Mouse (Mus musculus) testis, adult 2 months (tissue): ENCODE results near the gene Hoxa11. TPM values are rescaled to one million over a fixed set of nuclear protein-coding genes. Genes with fewer than 3 reads are reported as not detected.
A peak's percentile ranks its signal among the peaks of the same experiment; 100 is the strongest.

Experiments used
- H3K27ac ChIP-seq: fragments of 200-500 bp; 2 replicates; pipeline ENCODE4 v1.5.1; 2012; ENCODE audit warnings: low read depth, low read length; ENCODE audit not compliant: control insufficient read depth, insufficient read depth
- H3K27me3 ChIP-seq: fragments of 200-500 bp; 2 replicates; pipeline ENCODE4 v1.6.1; 2012; ENCODE audit warnings: mild to moderate bottlenecking, low read length, moderate library complexity; ENCODE audit not compliant: control insufficient read depth, insufficient read depth
- H3K36me3 ChIP-seq: fragments of 200-500 bp; 2 replicates; pipeline ENCODE4 v1.6.1; 2012; ENCODE audit warnings: mild to moderate bottlenecking, low read length; ENCODE audit not compliant: control insufficient read depth, insufficient read depth
- H3K4me1 ChIP-seq: fragments of 200-500 bp; 2 replicates; pipeline ENCODE4 v1.6.1; 2012; ENCODE audit warnings: low read length; ENCODE audit not compliant: control insufficient read depth, insufficient read depth
- H3K4me3 ChIP-seq: fragments of 200-500 bp; 2 replicates; pipeline ENCODE4 v1.5.1; 2012; ENCODE audit warnings: low read depth, mild to moderate bottlenecking, low read length, moderate library complexity, mixed read lengths; ENCODE audit not compliant: control insufficient read depth
- CTCF ChIP-seq: fragments of 200-500 bp; IDR thresholded peaks from 2 replicates; pipeline ENCODE4 v1.5.1; 2012; ENCODE audit warnings: low read depth, mild to moderate bottlenecking, inconsistent platforms, low read length, moderate library complexity; ENCODE audit not compliant: control insufficient read depth, insufficient read depth, insufficient replicate concordance
- POLR2A ChIP-seq: fragments of 200-500 bp; IDR thresholded peaks from 2 replicates; pipeline ENCODE4 v1.6.1; 2012; ENCODE audit warnings: low read depth, mild to moderate bottlenecking, inconsistent platforms, low read length, moderate library complexity; ENCODE audit not compliant: control insufficient read depth
- polyA plus RNA-seq: library from polyadenylated mRNA; depleted of rRNA; stranded (reverse); fragments of >200 nt; gene quantifications from 2 replicates; pipeline ENCODE4 v1.2.3, GENCODE M21; 2012

Hoxa11 gene
- polyA plus RNA-seq, 1 experiment, result not detected

GRCm38 (mm10) chr6:52217895-52218642 lies 27.5 kb downstream of the Hoxa11 start:
- H3K4me1 ChIP-seq, result peaks cover 36% of the 10 kb centered on the region
- H3K27me3 ChIP-seq, result peaks cover 9% of the 10 kb centered on the region
- H3K36me3 ChIP-seq, result no peaks in the 10 kb centered on the region
- TF ChIP-seq POLR2A (no peak), CTCF (no peak)
- H3K27ac ChIP-seq, result no peak overlapping the region
- H3K4me3 ChIP-seq, result peak overlapping the region; percentile 49; the same call in 1 of the 2 replicates

DNA sequence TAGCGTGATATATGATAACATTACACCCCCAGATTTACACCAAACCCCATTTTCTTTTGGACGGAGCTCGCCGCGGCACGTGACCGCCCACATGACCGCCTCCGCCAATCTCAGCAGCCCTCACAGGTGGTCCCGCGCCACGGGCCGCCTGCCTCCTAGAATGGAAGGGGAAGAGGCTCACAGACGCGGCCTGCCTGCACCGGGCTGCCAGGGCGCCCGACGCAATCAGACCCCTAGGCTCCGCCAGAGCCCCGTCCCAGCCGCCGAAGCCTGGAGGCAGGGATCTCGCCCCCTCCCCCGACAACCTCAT lies 28.2 kb downstream of the Hoxa11 start:
- Histone ChIP-seq H3K4me1 (peaks cover 38% of the 10 kb centered on the region), H3K27me3 (peaks cover 12% of the 10 kb centered on the region), H3K36me3 (no peaks in the 10 kb centered on the region), H3K4me3 (peak overlapping the region; percentile 49), H3K27ac (no peak overlapping the region)
- no peak for TF ChIP-seq POLR2A
- no peak for TF ChIP-seq CTCF

DNA sequence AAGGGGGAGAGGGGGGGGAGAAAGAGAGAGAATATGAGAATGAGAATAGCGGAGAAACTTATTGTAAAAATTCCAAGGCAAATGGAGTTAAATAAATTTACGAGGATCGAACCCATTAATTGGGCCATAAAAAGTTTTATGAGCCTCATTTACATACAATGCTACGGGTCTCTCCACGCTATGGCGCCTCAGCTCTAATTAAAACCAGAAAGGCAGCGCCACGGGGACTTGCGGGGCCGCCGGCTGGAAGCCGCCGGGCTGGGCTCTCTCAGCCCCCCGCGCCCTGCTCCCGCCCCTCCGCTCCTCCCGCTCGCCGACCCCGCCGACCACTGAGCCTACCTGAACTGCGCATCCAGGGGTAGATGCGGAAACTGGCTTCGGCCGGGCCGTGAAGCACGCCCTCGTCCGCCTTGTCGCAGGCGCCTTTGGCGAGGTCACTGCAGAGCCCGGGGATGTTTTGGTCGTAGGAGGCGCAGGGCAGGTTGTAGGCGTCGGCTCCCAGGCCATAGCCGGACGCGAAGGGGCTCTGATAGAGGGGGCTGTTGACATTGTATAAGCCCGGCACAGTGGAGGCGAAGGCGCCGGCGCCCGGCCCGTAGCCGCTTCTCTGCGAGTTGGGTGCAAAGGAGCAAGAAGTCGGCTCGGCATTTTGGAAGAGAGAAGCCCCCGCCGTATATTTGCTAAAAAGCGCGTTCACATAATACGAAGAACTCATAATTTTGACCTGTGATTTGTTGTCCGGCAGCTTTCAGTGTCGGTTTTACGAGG lies 28.7 kb downstream of the Hoxa11 start:
- peaks cover 33% of the 10 kb centered on the region for H3K4me1 ChIP-seq
- TF ChIP-seq POLR2A (no peak), CTCF (no peak)
- no peak overlapping the region for H3K27ac ChIP-seq
- H3K4me3 ChIP-seq, result peak overlapping the region; percentile 49
- peaks cover 12% of the 10 kb centered on the region for H3K27me3 ChIP-seq
- no peaks in the 10 kb centered on the region for H3K36me3 ChIP-seq

DNA sequence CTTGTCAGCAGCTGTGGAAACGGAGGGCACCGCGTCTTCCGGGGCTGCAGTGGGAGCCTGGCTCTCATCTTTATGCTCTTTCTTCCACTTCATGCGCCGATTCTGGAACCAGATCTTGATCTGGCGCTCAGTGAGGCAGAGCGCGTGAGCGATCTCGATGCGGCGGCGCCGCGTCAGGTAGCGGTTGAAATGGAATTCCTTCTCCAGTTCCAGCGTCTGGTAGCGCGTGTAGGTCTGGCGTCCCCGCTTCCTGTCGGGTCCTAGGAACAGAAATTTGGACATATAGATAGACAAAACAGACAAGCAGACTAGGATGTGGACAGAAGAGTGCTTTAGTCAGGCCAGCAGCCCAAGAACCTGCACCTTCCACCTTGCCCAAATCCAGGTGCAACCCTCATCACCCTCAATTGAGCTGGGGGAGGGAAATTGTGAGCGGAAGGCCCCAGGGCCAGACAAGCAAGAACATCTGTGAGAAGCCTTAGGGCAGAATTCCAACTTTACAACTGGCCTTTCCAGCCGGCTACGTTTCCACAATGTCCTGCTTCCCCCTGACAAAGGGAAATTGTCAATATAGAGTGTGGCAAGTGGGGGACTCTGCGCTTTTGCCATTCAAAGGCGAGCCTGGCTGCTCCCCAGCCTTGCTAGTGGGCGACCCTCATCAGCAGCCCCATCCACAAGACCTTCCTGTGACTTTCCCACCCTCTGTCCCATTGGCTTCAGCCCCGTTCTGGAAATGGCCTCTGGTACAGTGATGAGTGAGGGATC lies 29.7 kb downstream of the Hoxa11 start:
- no peak overlapping the region for H3K27ac ChIP-seq
- TF ChIP-seq CTCF (no peak), POLR2A (no peak)
- peaks cover 26% of the 10 kb centered on the region for H3K4me1 ChIP-seq
- H3K4me3 ChIP-seq, result peak overlapping the region; percentile 66
- H3K27me3 ChIP-seq, result peaks cover 15% of the 10 kb centered on the region
- no peaks in the 10 kb centered on the region for H3K36me3 ChIP-seq

DNA sequence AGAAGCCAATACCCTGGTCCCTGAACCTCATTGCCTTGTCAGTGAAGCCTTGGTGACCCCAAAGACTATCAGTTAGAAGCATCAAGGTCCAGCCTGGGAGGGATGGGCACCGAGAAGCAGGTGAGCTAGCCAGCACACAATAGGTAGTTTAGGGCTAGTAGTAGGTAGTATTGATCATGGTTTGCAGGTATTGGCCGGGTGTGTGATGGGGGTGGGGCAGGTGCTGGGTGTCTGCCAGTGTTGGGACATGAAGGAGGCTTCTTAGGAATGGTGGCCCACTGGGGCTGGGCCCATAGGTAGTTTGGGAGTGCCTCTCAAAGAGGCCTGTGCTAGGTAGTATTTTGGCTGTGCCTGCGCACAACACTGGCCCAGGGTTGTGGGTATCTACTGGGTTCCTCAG lies 30.5 kb downstream of the Hoxa11 start:
- no peak for TF ChIP-seq CTCF
- TF ChIP-seq POLR2A, result no peak
- Histone ChIP-seq H3K4me3 (no peak overlapping the region), H3K4me1 (peaks cover 26% of the 10 kb centered on the region), H3K27ac (no peak overlapping the region), H3K27me3 (peaks cover 15% of the 10 kb centered on the region), H3K36me3 (no peaks in the 10 kb centered on the region)

DNA sequence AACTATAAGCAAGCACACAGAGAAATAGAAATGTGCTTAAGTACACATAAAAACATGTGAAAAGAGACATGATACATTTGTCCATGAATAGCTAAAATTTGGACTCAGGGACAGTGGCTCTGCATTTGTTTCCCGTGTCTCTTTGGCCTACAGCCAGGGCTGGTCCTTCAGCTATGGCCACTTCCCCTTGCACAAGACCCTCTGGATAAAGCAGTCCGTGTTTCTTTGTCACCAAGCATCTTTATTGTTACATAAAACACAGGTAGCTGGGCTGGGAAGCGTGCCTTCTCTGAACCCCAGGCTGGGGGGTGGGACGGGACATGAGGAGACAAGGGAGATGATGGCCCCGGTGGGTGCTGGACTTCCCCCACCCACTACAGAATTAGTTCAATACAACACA lies 31.3 kb downstream of the Hoxa11 start:
- Histone ChIP-seq H3K27me3 (peaks cover 16% of the 10 kb centered on the region), H3K27ac (no peak overlapping the region), H3K36me3 (no peaks in the 10 kb centered on the region), H3K4me1 (peaks cover 26% of the 10 kb centered on the region), H3K4me3 (no peak overlapping the region)
- TF ChIP-seq POLR2A, result no peak
- TF ChIP-seq CTCF, result no peak

DNA sequence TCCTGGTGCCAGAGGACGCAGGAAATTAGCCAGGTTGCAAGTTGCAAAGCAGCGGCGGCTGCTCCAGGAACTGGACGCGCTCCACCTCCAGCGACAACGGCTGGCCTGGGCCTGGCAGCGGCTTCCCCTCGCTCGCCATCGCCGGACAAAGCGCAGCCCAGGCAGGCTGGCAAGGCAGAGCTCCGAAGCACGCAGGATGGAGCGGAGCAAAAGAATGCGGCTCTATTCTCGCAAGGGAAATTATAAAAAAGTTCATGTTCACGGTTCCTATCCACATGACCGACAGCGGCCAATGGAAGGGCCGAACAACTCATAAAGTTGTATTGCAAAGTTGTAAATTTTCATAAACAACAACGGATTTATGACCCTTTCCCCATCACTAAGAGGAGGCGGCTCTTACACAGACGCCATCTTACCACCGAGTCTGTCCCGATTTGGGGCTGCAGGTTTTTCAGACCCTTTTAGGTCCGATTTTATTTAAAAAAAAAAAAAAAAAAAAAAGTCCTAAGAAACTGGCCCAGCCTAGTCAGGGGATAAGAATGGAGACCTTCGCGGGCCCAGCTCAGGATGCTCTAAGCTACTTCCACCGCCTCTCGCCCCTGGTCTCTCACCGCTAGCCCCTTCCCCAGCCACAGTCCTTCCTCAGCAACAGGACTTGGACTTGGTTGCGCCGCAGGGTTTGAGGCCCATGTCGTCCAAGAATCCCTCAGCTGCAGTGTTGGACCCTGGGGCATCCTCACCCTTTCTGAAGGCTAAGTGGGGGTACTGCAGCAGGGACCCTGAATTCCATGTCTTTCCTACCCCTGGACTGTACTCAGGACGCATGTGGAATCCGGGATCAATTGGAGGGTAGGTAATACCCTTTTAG lies 32.3 kb downstream of the Hoxa11 start, which contains the start of the genes Hoxa3 and Gm28308:
Hoxa3 (minus strand) TSS at position 218 of the 868 bp plus-strand sequence.
Gm28308 (minus strand) TSS at position 221 of the 868 bp plus-strand sequence.
- peak within 1 kb of the TSS; percentile 42 for H3K4me3 ChIP-seq
- no peak within 1 kb of the TSS for H3K27ac ChIP-seq
- H3K27me3 ChIP-seq, result peaks cover 14% of the 10 kb centered on the region
- no peak for TF ChIP-seq CTCF
- TF ChIP-seq POLR2A, result no peak
- H3K36me3 ChIP-seq, result no peaks in the 10 kb centered on the region
- peaks cover 28% of the 10 kb centered on the region for H3K4me1 ChIP-seq
